Mouse (Mus musculus) cerebellum, adult 18-20 months (tissue): ENCODE data around the gene Smco1.
"Not testable (repeated sequence)": the region's sequence is repeated elsewhere in the genome, so short reads cannot be mapped to it uniquely, and the experiment has no call there.

Experiments used
- DNase-seq, 2 experiments: peaks; one replicate each; pipeline ENCODE4 v3.0.0; 2021

The Smco1 gene

GRCm38 (mm10) chr16:32271291-32271690, at the start of gene Smco1:
Gene Smco1 (plus strand): TSS chr16:32271468.
- DNase-seq: no peak

DNA sequence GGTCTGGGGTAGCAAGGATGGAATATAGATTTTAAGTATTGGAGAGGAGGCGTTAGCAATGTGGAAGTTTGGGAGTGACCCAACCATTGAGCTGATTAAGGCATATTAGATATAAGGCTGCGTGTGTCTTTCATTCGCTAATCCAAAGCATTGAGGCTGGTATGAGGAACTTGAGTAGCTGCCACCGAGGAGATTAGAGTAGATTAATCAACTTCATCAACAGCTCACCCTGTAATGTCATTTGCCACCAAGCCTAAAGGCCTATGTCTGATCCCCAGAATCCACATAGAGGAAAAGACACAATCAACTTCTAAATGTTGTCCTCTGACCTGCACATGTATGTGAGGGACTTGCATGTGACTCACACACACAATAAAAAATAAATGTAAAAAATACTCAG, 49.5 kb upstream of the Smco1 start:
- DNase-seq: no peak

GRCm38 (mm10) chr16:32222399-32222798, 48.9 kb upstream of the Smco1 start:
- no peak for DNase-seq

DNA sequence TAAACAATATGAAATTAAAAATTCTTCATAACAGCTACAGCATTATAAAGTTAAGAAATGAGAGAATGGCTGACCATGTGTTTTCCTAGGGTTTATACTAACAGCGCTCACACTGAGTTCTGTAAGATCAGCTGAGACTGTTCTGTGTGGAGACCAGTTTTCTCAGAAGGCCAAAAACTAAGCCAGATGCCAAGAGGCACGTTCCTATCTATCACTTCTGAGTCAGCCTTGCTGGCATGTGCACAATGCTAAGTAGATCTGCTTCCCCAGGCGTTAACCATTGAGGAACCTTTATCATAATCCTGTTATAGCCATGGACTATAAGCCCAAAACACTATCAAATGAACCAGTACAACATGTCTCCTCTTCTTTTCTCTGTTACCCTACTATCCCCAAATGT, 39.2 kb upstream of the Smco1 start:
- not testable (repeated sequence) for DNase-seq

DNA sequence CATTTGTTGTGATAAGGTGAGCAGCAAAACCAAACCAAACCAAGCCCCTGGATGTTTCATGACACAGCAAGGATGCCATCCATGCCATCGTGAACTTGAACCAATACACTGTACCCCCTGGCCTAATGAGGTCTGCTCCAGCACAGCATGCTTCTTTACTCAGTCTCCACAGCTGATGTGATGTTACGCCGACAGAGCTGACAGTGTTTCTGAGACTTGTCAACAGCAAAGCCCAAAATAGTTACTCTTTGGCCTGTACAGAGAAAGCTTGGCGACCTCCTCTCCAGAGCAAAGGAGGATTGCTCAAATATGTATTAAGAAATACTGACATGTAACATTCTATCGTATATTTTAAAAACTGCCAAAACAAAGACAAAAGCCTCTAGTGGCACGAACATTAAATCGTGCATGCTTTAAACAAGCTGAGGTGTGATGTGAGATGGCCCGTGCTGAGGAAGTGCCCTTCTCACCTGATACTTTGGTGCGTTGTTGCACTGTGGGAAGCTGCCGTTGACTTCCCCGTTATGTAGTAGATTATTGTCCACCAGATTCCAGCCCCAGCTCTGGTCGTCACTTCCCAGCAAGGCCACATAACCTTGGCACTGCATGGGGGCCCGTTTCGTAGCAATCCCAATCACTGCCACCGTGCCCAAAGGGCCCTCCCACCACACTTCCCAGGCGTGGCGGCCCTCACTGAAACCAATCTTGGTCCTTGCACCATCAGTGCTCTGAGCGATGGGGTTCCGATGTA, 33.2 kb upstream of the Smco1 start:
- DNase-seq: no peak

GRCm38 (mm10) chr16:32239428-32240312, 31.6 kb upstream of the Smco1 start:
- no peak for DNase-seq

GRCm38 (mm10) chr16:32243901-32244300, 27.4 kb upstream of the Smco1 start:
- no peak for DNase-seq

GRCm38 (mm10) chr16:32246351-32246791, 24.9 kb upstream of the Smco1 start:
- peak; percentile 57 to 71 for DNase-seq

DNA sequence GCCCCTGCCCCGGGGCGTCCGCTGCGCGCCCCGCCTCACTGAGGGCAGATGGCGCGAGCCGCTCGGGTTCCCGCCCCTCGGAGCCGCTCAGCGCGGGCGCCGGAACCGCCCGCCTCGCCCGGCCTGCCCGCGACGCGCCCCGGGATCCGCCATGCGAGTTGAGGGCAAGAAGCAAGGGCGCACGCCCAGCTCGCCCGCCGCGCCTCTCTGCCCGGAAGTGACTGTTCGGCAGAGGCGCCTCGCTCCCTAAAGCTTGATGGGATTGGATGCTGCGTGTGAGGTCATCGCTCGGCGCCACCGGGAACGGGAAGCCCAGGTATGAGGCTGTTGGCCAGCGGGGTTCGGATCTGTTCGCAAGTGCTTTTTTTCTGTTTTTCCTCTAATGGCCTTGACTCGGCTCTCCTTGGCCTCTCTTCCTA, 24.3 kb upstream of the Smco1 start, which contains the start of the genes Fbxo45 and Wdr53:
Gene Fbxo45, minus strand, starts transcription at position 207 of the 419 bp plus-strand sequence.
Gene Wdr53, plus strand, starts transcription at position 276 of the 419 bp plus-strand sequence.
- DNase-seq: peak; percentile 99

GRCm38 (mm10) chr16:32264225-32264624, 7.0 kb upstream of the Smco1 start:
- peak in 1 of 2 experiments; percentile 16 for DNase-seq

GRCm38 (mm10) chr16:32273338-32273737, 2.1 kb downstream of the Smco1 start:
- DNase-seq: no peak

DNA sequence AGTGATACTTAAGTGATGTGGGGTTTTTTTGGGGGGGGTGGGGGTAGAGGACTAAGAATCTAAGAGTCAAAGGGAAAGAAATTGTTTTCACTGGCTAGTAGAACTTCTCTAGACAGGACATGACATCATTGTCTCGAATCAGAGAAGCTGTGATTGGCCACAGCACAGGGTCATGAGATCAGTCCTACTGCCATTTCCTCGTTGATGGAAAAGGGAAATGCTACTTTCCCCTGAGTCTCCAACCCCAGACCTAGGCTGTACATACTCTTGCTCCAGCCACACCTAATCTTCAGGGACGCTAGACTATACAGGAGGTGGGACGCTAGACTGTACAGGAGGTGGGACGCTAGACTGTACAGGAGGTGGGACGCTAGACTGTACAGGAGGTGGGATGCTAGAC, 3.8 kb downstream of the Smco1 start:
- no peak for DNase-seq

- DNase-seq: no peak
Measured at GRCm38 (mm10) chr16:32275830-32276229, 4.6 kb downstream of the Smco1 start.

DNA sequence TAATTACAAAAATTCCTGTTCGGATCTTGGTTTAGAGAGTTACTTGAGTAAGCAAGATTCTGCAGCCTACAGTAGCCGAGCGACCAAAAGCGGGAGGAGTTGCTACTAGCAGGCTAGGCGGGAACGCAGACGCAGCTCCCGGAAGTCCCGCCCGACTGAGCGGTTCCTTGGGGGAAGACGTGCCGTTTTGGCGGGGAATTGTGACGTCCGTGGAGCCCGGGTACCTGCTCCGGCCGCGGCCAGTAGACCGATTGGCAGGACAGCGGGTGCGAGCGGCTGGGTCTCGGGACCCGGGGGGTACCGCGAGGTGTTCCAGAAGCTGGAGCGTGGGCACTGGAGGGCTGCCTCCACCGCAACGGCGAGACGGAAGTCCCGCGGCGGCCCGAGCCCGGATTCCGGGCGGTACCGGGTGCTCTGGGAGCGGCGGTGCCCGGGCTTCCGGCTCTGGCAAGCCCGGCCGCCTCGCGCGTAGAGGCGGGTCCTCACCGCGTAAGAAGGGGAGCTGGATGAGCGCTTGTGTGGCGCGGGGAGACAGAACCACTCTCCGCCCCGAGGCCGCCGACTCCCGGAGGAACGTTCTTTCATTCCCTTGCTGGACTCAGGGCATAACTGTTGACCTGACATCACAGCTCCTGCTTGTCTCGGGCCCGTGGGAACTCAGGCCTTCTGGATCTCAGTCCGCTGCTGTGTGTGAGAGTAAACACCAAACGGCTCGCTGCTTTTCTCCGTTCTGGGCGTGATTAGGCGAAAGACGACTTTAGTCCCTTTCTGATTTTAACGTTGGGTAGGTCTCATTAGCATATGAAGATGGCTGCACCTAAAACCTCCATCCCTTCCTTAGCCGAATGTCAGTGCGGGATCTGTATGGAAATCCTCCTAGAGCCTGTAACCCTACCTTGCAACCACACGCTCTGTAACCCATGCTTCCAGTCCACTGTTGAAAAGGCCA, 6.3 kb downstream of the Smco1 start, which contains the start of gene Rnf168:
Gene Rnf168, plus strand, starts transcription at position 152 of the 949 bp plus-strand sequence.
- DNase-seq: peak; percentile 93 to 97

DNA sequence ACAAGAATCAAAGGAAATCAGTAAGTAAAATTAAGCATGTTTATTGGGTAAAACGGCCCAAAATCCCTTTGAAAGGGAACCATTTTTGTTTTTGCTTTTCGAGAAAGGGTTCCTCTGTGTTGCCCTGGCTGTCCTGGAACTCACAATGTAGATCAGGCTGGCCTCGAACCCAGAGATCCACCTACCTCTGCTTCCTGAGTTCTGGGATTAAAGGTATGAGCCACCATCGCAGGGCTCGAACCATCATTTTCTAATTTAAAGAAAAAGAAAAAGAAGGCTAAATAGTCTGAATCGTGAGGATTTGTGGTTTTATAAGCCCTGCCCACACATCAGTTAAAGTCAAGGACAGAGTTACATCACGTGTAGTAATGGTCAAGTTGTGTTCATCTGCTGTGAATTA, 7.1 kb downstream of the Smco1 start:
- DNase-seq: no peak

GRCm38 (mm10) chr16:32280211-32280610, 8.9 kb downstream of the Smco1 start:
- DNase-seq: no peak

DNA sequence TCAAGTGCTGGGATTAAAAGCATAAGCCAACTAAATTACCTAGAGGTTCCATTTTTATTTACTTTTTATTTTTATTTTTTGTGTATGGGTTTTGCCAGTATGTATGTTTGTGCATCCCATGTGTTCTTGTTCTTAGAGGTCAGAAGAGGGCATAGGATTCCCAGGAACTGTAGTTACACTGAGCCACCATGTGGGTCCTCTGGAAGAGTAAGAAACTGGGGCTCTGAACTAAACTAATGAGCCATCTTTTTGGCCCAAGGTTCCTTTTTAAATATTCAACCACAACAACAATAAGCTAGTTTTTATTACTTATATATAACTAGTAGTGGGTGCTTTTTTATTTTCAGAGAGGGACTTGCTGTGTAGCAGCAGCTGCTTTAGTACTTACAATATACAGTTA, 11.3 kb downstream of the Smco1 start:
- no peak for DNase-seq

GRCm38 (mm10) chr16:32291821-32292220, 20.6 kb downstream of the Smco1 start:
- no peak for DNase-seq

DNA sequence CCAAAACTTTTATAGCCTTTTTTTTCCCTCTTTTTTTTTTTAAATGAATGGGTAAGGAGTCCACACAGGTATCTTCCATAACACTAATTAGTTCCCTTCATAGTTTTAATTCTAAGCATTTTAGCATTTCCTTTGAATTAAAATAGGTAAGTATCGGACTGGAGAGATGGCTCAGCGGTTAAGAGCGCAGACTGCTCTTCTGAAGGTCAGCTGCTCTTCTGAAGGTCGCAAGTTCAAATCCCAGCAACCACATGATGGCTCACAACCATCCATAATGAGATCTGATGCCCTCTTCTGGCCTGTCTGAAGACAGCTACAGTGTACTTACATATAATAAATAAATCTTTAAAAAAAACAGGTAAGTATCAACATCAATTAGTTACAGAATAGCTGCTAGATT, 28.3 kb downstream of the Smco1 start:
- DNase-seq: not testable (repeated sequence)

DNA sequence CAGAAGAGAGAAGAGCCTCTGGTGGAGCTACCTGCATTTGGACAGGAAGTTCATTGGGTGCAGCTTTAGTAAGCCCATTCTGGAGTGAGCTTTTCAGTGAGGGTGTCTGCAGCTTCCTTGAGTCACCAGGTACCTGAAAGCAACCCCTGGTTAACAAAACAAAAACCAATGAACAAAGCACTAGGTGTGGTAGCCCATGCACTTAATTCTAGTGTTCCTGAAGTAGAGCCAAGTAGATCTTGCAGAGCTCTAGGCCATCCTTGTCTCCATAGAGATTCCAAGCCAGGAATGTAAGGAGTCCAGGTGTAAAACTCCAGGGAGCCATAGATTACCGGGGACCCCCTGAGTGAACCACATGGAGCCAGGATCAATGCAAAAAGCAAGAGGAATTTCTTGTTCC, 31.8 kb downstream of the Smco1 start:
- DNase-seq: no peak

DNA sequence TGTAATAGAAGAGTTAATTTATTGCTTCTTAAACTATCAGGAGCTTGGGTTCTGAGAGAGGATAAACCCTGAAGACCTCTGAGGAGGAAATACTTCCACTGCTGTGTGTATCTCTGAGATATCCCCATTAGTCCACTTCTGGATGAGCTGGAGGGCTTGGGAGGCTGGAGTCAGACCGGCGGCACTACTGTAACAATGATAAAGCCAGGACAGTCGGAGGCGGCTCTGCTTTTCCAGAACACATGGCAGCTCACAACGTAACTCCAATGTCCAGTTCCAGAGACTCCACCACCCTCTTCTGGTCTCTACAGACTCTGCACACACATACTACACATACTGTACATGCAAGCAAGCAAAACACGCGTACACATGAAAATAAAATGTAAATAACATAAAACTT, 32.6 kb downstream of the Smco1 start:
- no peak for DNase-seq

DNA sequence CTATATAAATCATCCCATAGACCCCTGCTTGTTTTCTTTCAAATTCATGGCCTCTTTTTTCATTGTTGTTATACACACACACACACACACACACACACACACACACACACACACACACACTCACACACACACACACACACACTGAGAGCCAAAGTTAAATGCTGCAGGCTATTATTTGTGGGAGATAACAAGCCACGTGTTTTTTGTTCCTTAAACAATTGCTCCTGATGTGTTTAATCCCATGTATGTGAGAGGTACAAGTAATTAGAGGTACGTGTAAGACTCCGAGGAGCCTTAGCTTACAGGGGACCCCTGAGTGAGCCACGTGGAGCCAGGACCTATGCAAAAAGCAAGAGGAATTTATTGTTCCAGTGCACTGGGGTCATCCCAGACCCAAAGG, 40.7 kb downstream of the Smco1 start:
- DNase-seq: no peak
